Mouse (Mus musculus) lung, embryonic 15.5 days (tissue): ENCODE measurements at regions not wholly inside any gene's neighbourhood (a gene's known extent, or its start where the extent isn't known, plus 50 kb on each side); places are given as distances from the start of the nearest gene placed in this dataset.

Source experiments
- ATAC-seq: fragments of 200-750 bp; cut with Nextera tagmentation; 2 replicates; pipeline ENCODE4 v1.8.0; 2017; ENCODE audit warnings: moderate number of reproducible peaks, borderline replicate concordance; ENCODE audit not compliant: low FRiP score, low TSS enrichment; ENCODE audit errors: extremely low read depth
- H3K27ac ChIP-seq: fragments of 300-500 bp; sonication (generic); 2 replicates; pipeline ENCODE4 v1.5.1; 2015; ENCODE audit warnings: moderate library complexity, mild to moderate bottlenecking, inconsistent platforms
- H3K27me3 ChIP-seq: fragments of 300-500 bp; sonication (generic); 2 replicates; pipeline ENCODE4 v1.6.1; 2015; ENCODE audit warnings: inconsistent platforms
- H3K36me3 ChIP-seq: fragments of 300-500 bp; sonication (generic); 2 replicates; pipeline ENCODE4 v1.6.1; 2015; ENCODE audit warnings: inconsistent platforms
- H3K4me1 ChIP-seq: fragments of 300-500 bp; sonication (generic); 2 replicates; pipeline ENCODE4 v1.6.1; 2015; ENCODE audit warnings: inconsistent platforms
- H3K4me2 ChIP-seq: fragments of 300-500 bp; sonication (generic); 2 replicates; pipeline ENCODE4 v1.6.1; 2015; ENCODE audit warnings: inconsistent platforms, mild to moderate bottlenecking, moderate library complexity
- H3K4me3 ChIP-seq: fragments of 300-500 bp; sonication (generic); 2 replicates; pipeline ENCODE4 v1.5.1; 2015; ENCODE audit warnings: mild to moderate bottlenecking, inconsistent platforms
- H3K9ac ChIP-seq: fragments of 300-500 bp; sonication (generic); 2 replicates; pipeline ENCODE4 v1.6.1; 2015; ENCODE audit warnings: inconsistent platforms
- H3K9me3 ChIP-seq: fragments of 300-500 bp; sonication (generic); 2 replicates; pipeline ENCODE4 v1.6.1; 2016; ENCODE audit warnings: inconsistent platforms
- WGBS: fragments of 180-500 bp; shearing (Covaris S2); methylation state at CpG from one replicate; pipeline ENCODE4 v1.1.7; 2015; 5-methylcytosine and 5-hydroxymethylcytosine counted together

GRCm38 (mm10) chr8:87228777-87229176, 243.6 kb downstream of the Cbln1 start:
- H3K4me2 ChIP-seq: no peak overlapping the region
- H3K27ac ChIP-seq: no peak overlapping the region
- no peak overlapping the region for H3K9ac ChIP-seq
- no peak for ATAC-seq
- 83% methylated on average over 6 of the region's 6 CpGs for WGBS
- no peak overlapping the region for H3K4me3 ChIP-seq
- H3K4me1 ChIP-seq: 0 out of 2 replicates have a peak, but pooled peaks cover under 1% of the 10 kb centered on the region
- H3K9me3 ChIP-seq: no peaks in the 10 kb centered on the region
- H3K27me3 ChIP-seq: no peaks in the 10 kb centered on the region
- no peaks in the 10 kb centered on the region for H3K36me3 ChIP-seq

- no peaks in the 10 kb centered on the region for H3K36me3 ChIP-seq
- ATAC-seq: no peak
- H3K4me2 ChIP-seq: no peak overlapping the region
- H3K9ac ChIP-seq: no peak overlapping the region
- no peak overlapping the region for H3K27ac ChIP-seq
- H3K9me3 ChIP-seq: no peaks in the 10 kb centered on the region
- no peaks in the 10 kb centered on the region for H3K4me1 ChIP-seq
- H3K27me3 ChIP-seq: no peaks in the 10 kb centered on the region
- 74% methylated on average over 11 of the region's 11 CpGs for WGBS
- H3K4me3 ChIP-seq: no peak overlapping the region
Observed at GRCm38 (mm10) chr8:87225504-87226425, 246.6 kb downstream of the Cbln1 start.

GRCm38 (mm10) chr8:87220581-87220980, 251.8 kb downstream of the Cbln1 start:
- Histone ChIP-seq H3K36me3 (no peaks in the 10 kb centered on the region), H3K4me2 (no peak overlapping the region), H3K4me3 (no peak overlapping the region), H3K9ac (no peak overlapping the region), H3K27me3 (no peaks in the 10 kb centered on the region), H3K27ac (no peak overlapping the region), H3K4me1 (no peaks in the 10 kb centered on the region), H3K9me3 (no peaks in the 10 kb centered on the region)
- 75% methylated on average over 6 of the region's 6 CpGs for WGBS
- no peak for ATAC-seq

- 12% methylated on average over 6 of the region's 6 CpGs for WGBS
- Histone ChIP-seq H3K4me3 (no peak overlapping the region), H3K27ac (no peak overlapping the region), H3K4me2 (no peak overlapping the region), H3K36me3 (no peaks in the 10 kb centered on the region), H3K9ac (no peak overlapping the region), H3K9me3 (no peaks in the 10 kb centered on the region), H3K27me3 (no peaks in the 10 kb centered on the region), H3K4me1 (no peaks in the 10 kb centered on the region)
- no peak for ATAC-seq
Observed at GRCm38 (mm10) chr8:87218956-87219482, 253.4 kb downstream of the Cbln1 start.

- Histone ChIP-seq H3K4me3 (no peak overlapping the region), H3K9me3 (no peaks in the 10 kb centered on the region), H3K27ac (no peak overlapping the region), H3K4me2 (no peak overlapping the region), H3K27me3 (no peaks in the 10 kb centered on the region), H3K36me3 (no peaks in the 10 kb centered on the region), H3K9ac (no peak overlapping the region), H3K4me1 (no peaks in the 10 kb centered on the region)
- 72% methylated on average over 10 of the region's 10 CpGs for WGBS
- no peak for ATAC-seq
Observed at GRCm38 (mm10) chr8:87214962-87215361, 257.4 kb downstream of the Cbln1 start.

- Histone ChIP-seq H3K36me3 (no peaks in the 10 kb centered on the region), H3K27ac (no peak overlapping the region), H3K9ac (no peak overlapping the region), H3K4me2 (no peak overlapping the region), H3K9me3 (no peaks in the 10 kb centered on the region), H3K4me3 (no peak overlapping the region), H3K4me1 (no peaks in the 10 kb centered on the region), H3K27me3 (no peaks in the 10 kb centered on the region)
- 77% methylated on average over 4 of the region's 4 CpGs for WGBS
- ATAC-seq: no peak
Observed at GRCm38 (mm10) chr8:87210546-87210945, 261.9 kb downstream of the Cbln1 start.

- no peaks in the 10 kb centered on the region for H3K27me3 ChIP-seq
- 57% methylated on average over 1 of the region's 1 CpGs for WGBS
Observed at GRCm38 (mm10) chr8:87209295-87209694, 263.1 kb downstream of the Cbln1 start.

GRCm38 (mm10) chr8:87208036-87208435, 264.4 kb downstream of the Cbln1 start:
- Histone ChIP-seq H3K9me3 (no peaks in the 10 kb centered on the region), H3K4me1 (no peaks in the 10 kb centered on the region), H3K4me3 (no peak overlapping the region), H3K36me3 (no peaks in the 10 kb centered on the region), H3K9ac (no peak overlapping the region), H3K4me2 (no peak overlapping the region), H3K27me3 (no peaks in the 10 kb centered on the region), H3K27ac (no peak overlapping the region)
- no peak for ATAC-seq

More at GRCm38 (mm10) chr8:87209295-87209694, 263.1 kb downstream of the Cbln1 start:
- H3K9ac ChIP-seq: no peak overlapping the region
- no peak overlapping the region for H3K4me2 ChIP-seq
- no peaks in the 10 kb centered on the region for H3K9me3 ChIP-seq
- no peaks in the 10 kb centered on the region for H3K36me3 ChIP-seq
- ATAC-seq: no peak
- no peak overlapping the region for H3K4me3 ChIP-seq
- no peak overlapping the region for H3K27ac ChIP-seq
- H3K4me1 ChIP-seq: no peaks in the 10 kb centered on the region

- no peak overlapping the region for H3K27ac ChIP-seq
- no peaks in the 10 kb centered on the region for H3K27me3 ChIP-seq
- no peak overlapping the region for H3K4me2 ChIP-seq
- H3K4me1 ChIP-seq: peaks cover 21% of the 10 kb centered on the region
- ATAC-seq: no peak
- no peaks in the 10 kb centered on the region for H3K9me3 ChIP-seq
- 68% methylated on average over 7 of the region's 7 CpGs for whole genome bisulfite sequencing
- H3K9ac ChIP-seq: no peak overlapping the region
- no peak overlapping the region for H3K4me3 ChIP-seq
- H3K36me3 ChIP-seq: no peaks in the 10 kb centered on the region
Observed at GRCm38 (mm10) chr8:87202639-87203160, 269.7 kb downstream of the Cbln1 start.

- no peak overlapping the region for H3K27ac ChIP-seq
- H3K4me3 ChIP-seq: no peak overlapping the region
- H3K9me3 ChIP-seq: no peaks in the 10 kb centered on the region
- H3K36me3 ChIP-seq: no peaks in the 10 kb centered on the region
- ATAC-seq: peak; percentile 46; the same call in 1 of the 2 replicates
- H3K9ac ChIP-seq: no peak overlapping the region
- no peaks in the 10 kb centered on the region for H3K27me3 ChIP-seq
- H3K4me2 ChIP-seq: no peak overlapping the region
- 5% methylated on average over 8 of the region's 8 CpGs for WGBS
- peaks cover 32% of the 10 kb centered on the region for H3K4me1 ChIP-seq
Observed at GRCm38 (mm10) chr8:87199461-87200131, 272.8 kb downstream of the Cbln1 start.

- H3K4me3 ChIP-seq: no peak overlapping the region
- H3K27me3 ChIP-seq: no peaks in the 10 kb centered on the region
- no peak overlapping the region for H3K9ac ChIP-seq
- ATAC-seq: peak; percentile 62
- H3K27ac ChIP-seq: no peak overlapping the region
- no peaks in the 10 kb centered on the region for H3K9me3 ChIP-seq
- 25% methylated on average over 8 of the region's 8 CpGs for WGBS
- peaks cover 32% of the 10 kb centered on the region for H3K4me1 ChIP-seq
- no peaks in the 10 kb centered on the region for H3K36me3 ChIP-seq
- H3K4me2 ChIP-seq: no peak overlapping the region
Observed at GRCm38 (mm10) chr8:87197867-87198536, 274.4 kb downstream of the Cbln1 start.
